Mouse (Mus musculus) stomach, postnatal 0 days (tissue): Measurements from ENCODE around the gene Prph2.

Experiments
- CTCF ChIP-seq: IDR thresholded peaks from 2 replicates; pipeline ENCODE4 v1.5.1; 2016; ENCODE audit warnings: antibody characterized with exemption, low read depth, mild to moderate bottlenecking, moderate library complexity
- EP300 ChIP-seq: optimal IDR thresholded peaks from 2 replicates; pipeline ENCODE3; 2016; ENCODE audit warnings: antibody characterized with exemption

DNA sequence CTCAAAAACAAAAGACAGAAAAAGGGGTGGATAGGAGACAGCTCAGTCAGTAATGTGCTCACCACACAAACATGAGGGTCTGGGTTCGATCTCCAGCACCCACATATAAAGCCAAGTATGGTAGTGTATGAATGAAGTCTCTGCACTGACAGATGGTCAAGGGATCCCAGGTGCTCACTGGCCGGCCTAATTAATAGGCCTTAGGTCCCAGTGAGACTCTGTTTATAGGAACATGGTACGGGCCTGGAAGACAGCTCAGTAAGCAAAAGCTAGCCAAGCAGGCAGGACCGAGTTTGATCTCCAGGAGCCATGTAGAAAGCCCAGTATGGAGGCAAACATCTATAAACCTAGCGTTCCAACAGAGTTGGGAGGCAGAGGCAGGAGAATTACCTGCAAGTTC lies 33.2 kb upstream of the Prph2 start:
- TF ChIP-seq CTCF = no peak
- no peak for TF ChIP-seq EP300
